In genomic region chr3:92920364-92920763, GRCm38 (mm10) we compare ENCODE assay signal across 11 mouse cellular contexts. TPM values are rescaled to one million over a fixed set of nuclear protein-coding genes. Genes with fewer than 3 reads are reported as not detected.
DNase-seq lines count a peak whose midpoint lies in the region; ATAC-seq and TF ChIP-seq lines count a peak whose summit lies in the region.
"Had no signal": no experiment of that assay in that cellular context is flagged by ENCODE, and none has a peak within 500 bp of the region (broad histone marks: within the 10 kb centered on the region; RNA-seq: fewer than 3 reads in every experiment).

No protein-coding gene starts in this region.

- no peak for ATAC-seq in inflammation-experienced regulatory T-cells, adult 6 months

- intact Hi-C loops in left cerebral cortex, adult 2 months (cut with DNase I), result loop anchor here (5.0 kb wide), 1 partner anchor 112 kb away; no protein-coding TSS in a partner anchor
- intact Hi-C loops in left cerebral cortex, postnatal 10 days (cut with DNase I), result no loop called here

- peak; percentile 47 for TF ChIP-seq CTCF in left cerebral cortex, adult 2 months (IDR thresholded peaks at IDR 0.05)

- no peak overlapping the region for H3K27ac ChIP-seq in left cerebral cortex, adult 2 months
- H3K27ac ChIP-seq: embryonic facial prominence, embryonic 15.5 days had no signal

- H3K4me3 ChIP-seq in left cerebral cortex, adult 2 months, result no peak overlapping the region
- H3K4me3 ChIP-seq: embryonic facial prominence, embryonic 15.5 days had no signal

- DNase-seq in adrenal gland, adult (ENCODE audit: inconsistent age in 2 of 2, low spot score in 1 of 2), result peak; percentile 6 to 60
- no peak for DNase-seq in adrenal gland, postnatal 4 days (ENCODE audit: low spot score in 2 of 2)
- peak; percentile 12 to 18 for DNase-seq in left cerebral cortex, adult 2 months (ENCODE audit: extremely low spot score in 1 of 2, low spot score in 2 of 2)
- no peak for DNase-seq in left cerebral cortex, postnatal 10 days (ENCODE audit: extremely low spot score in 1 of 2, low spot score in 2 of 2)
- peak; percentile 57 for DNase-seq in ZHBTc4 (ENCODE audit: low read depth, low spot score)
- DNase-seq in layer of hippocampus, adult 8-10 months (ENCODE audit: low spot score in 2 of 2), result peak; percentile 7 to 33
- DNase-seq in cerebellum, adult 8-10 months, result no peak

RNA-seq across cellular contexts. Expression of gene Lce3a, which starts 5.7 kb away (rescaled TPM):
- not detected for total RNA-seq in adrenal gland, postnatal 4 days (2021)
- not detected for total RNA-seq in left cerebral cortex, adult 2 months (2021)
- total RNA-seq in left cerebral cortex, postnatal 10 days (2021), result not detected
- not detected for total RNA-seq in layer of hippocampus, adult 8-10 months (2022)
- not detected for polyA plus RNA-seq in inflammation-experienced regulatory T-cells, adult 6 months (2017; shearing (Covaris generic))
- total RNA-seq: layer of hippocampus, postnatal 36 days; neutrophil, adult 5-6 weeks had no signal

RNA-seq across cellular contexts. Expression of gene Lce3b, which starts 12.4 kb away (rescaled TPM):
- not detected for total RNA-seq in adrenal gland, postnatal 4 days (2021)
- not detected for total RNA-seq in left cerebral cortex, adult 2 months (2021)
- not detected for total RNA-seq in left cerebral cortex, postnatal 10 days (2021)
- total RNA-seq in layer of hippocampus, adult 8-10 months (2022), result not detected
- not detected for polyA plus RNA-seq in inflammation-experienced regulatory T-cells, adult 6 months (2017; shearing (Covaris generic))
- total RNA-seq: layer of hippocampus, postnatal 36 days; neutrophil, adult 5-6 weeks had no signal

RNA-seq across cellular contexts. Expression of gene Lce3c, which starts 23.9 kb away (rescaled TPM):
- total RNA-seq in adrenal gland, postnatal 4 days (2021), result not detected
- total RNA-seq in left cerebral cortex, adult 2 months (2021), result not detected
- total RNA-seq in left cerebral cortex, postnatal 10 days (2021), result not detected
- not detected for total RNA-seq in layer of hippocampus, adult 8-10 months (2022)
- polyA plus RNA-seq in inflammation-experienced regulatory T-cells, adult 6 months (2017; shearing (Covaris generic)), result not detected
- total RNA-seq: layer of hippocampus, postnatal 36 days; neutrophil, adult 5-6 weeks had no signal

RNA-seq across cellular contexts. Expression of gene Lce3d, which starts 36.8 kb away (rescaled TPM):
- not detected for total RNA-seq in adrenal gland, postnatal 4 days (2021)
- total RNA-seq in left cerebral cortex, adult 2 months (2021), result not detected
- total RNA-seq in left cerebral cortex, postnatal 10 days (2021), result not detected
- not detected for total RNA-seq in layer of hippocampus, adult 8-10 months (2022)
- polyA plus RNA-seq in inflammation-experienced regulatory T-cells, adult 6 months (2017; shearing (Covaris generic)), result not detected
- total RNA-seq: layer of hippocampus, postnatal 36 days; neutrophil, adult 5-6 weeks had no signal

RNA-seq across cellular contexts. Expression of gene Lce3e, which starts 46.5 kb away (rescaled TPM):
- total RNA-seq in adrenal gland, postnatal 4 days (2021), result not detected
- total RNA-seq in left cerebral cortex, adult 2 months (2021), result not detected
- total RNA-seq in left cerebral cortex, postnatal 10 days (2021), result not detected
- not detected for total RNA-seq in layer of hippocampus, adult 8-10 months (2022)
- polyA plus RNA-seq in inflammation-experienced regulatory T-cells, adult 6 months (2017; shearing (Covaris generic)), result not detected
- total RNA-seq: layer of hippocampus, postnatal 36 days; neutrophil, adult 5-6 weeks had no signal

Comparison
In these comparisons a context has a peak if more than half of its experiments do, and no peak if none do; other contexts are left out.
1. DNase-seq: peak in adrenal gland, adult (2 of 2), left cerebral cortex, adult 2 months (2 of 2), ZHBTc4 (single experiment) and layer of hippocampus, adult 8-10 months (2 of 2); none in adrenal gland, postnatal 4 days (0 of 2), left cerebral cortex, postnatal 10 days (0 of 2) and cerebellum, adult 8-10 months (single experiment).